Mouse (Mus musculus) brain, embryonic 14.5 days (tissue): ENCODE measurements around the gene Atp2c2.

Experiments used
- CTCF ChIP-seq: fragments of 200-500 bp; IDR thresholded peaks from 2 replicates; pipeline ENCODE4 v1.5.1; 2012; ENCODE audit warnings: inconsistent platforms, mild to moderate bottlenecking, moderate library complexity, borderline replicate concordance; ENCODE audit not compliant: insufficient read depth, insufficient read length; ENCODE audit errors: extremely low read depth
- POLR2A ChIP-seq: fragments of 200-500 bp; IDR thresholded peaks from 2 replicates; pipeline ENCODE4 v1.6.1; 2012; ENCODE audit warnings: mild to moderate bottlenecking, inconsistent platforms, borderline replicate concordance; ENCODE audit not compliant: poor library complexity, insufficient read depth, insufficient read length, severe bottlenecking; ENCODE audit errors: extremely low read depth

GRCm38 (mm10) chr8:119756147-119756461, 56.3 kb downstream of the Atp2c2 start:
- TF ChIP-seq CTCF, result no peak
- TF ChIP-seq POLR2A, result no peak
